Mouse (Mus musculus): Measurements from ENCODE around the gene Heatr9.
A peak's percentile ranks its signal among the peaks of the same experiment; 100 is the strongest.

GRCm38 (mm10) chr11:83517153-83517552 is 4.8 kb downstream of the Heatr9 start:
- no peak for TF ChIP-seq CTCF (IDR thresholded peaks at IDR 0.05; ENCODE audit: control insufficient read depth, insufficient read depth, insufficient read length)
- no peak for TF ChIP-seq USF1 (IDR thresholded peaks at IDR 0.05; ENCODE audit: low read depth)
- no peak for TF ChIP-seq MYOD1 (IDR thresholded peaks at IDR 0.05; ENCODE audit: control insufficient read depth, insufficient read length, low read depth)
- TF ChIP-seq MAX (IDR thresholded peaks at IDR 0.05), result no peak
- no peak for TF ChIP-seq MYOG (IDR thresholded peaks at IDR 0.05; ENCODE audit: control insufficient read depth, extremely low read depth, insufficient read length)
- no peak for TF ChIP-seq FOSL1 (IDR thresholded peaks at IDR 0.05; ENCODE audit: insufficient read depth, low read length, poor library complexity, severe bottlenecking)
- peak; percentile 54 for TF ChIP-seq CEBPB (IDR thresholded peaks at IDR 0.05; ENCODE audit: low read depth)

Measured in C2C12 (cell line).